Mouse (Mus musculus) embryonic facial prominence, embryonic 12.5 days (tissue): ENCODE data around the gene Haus6. TPM values are rescaled to one million over a fixed set of nuclear protein-coding genes. Genes with fewer than 3 reads are reported as not detected.
"Not testable (repeated sequence)": the region's sequence is repeated elsewhere in the genome, so short reads cannot be mapped to it uniquely, and the experiment has no call there.

ENCODE experiments used
- ATAC-seq: fragments of 200-750 bp; cut with Nextera tagmentation; 2 replicates; pipeline ENCODE4 v1.8.0; 2017; ENCODE audit not compliant: insufficient number of reproducible peaks, insufficient read depth, low FRiP score, low TSS enrichment
- H3K27ac ChIP-seq: fragments of 300-500 bp; sonication (generic); 2 replicates; pipeline ENCODE4 v1.5.1; 2016; ENCODE audit warnings: mild to moderate bottlenecking
- H3K27me3 ChIP-seq: fragments of 300-500 bp; sonication (generic); 2 replicates; pipeline ENCODE4 v1.6.1; 2016; ENCODE audit warnings: mild to moderate bottlenecking, moderate library complexity
- H3K36me3 ChIP-seq: fragments of 300-500 bp; sonication (generic); 2 replicates; pipeline ENCODE4 v1.6.1; 2016; ENCODE audit warnings: mild to moderate bottlenecking
- H3K4me1 ChIP-seq: fragments of 300-500 bp; sonication (generic); 2 replicates; pipeline ENCODE4 v1.6.1; 2016
- H3K4me2 ChIP-seq: fragments of 300-500 bp; sonication (generic); replicated peaks from 2 replicates; pipeline ENCODE4 v1.6.1; 2016; ENCODE audit warnings: mild to moderate bottlenecking, moderate library complexity
- H3K4me3 ChIP-seq: fragments of 300-500 bp; sonication (generic); 2 replicates; pipeline ENCODE4 v1.5.1; 2016; ENCODE audit warnings: mild to moderate bottlenecking
- H3K9ac ChIP-seq: fragments of 300-500 bp; sonication (generic); 2 replicates; pipeline ENCODE4 v1.6.1; 2016; ENCODE audit warnings: mild to moderate bottlenecking, moderate library complexity
- H3K9me3 ChIP-seq: fragments of 300-500 bp; sonication (generic); 2 replicates; pipeline ENCODE4 v1.6.1; 2016; ENCODE audit warnings: mild to moderate bottlenecking, moderate library complexity
- WGBS: fragments of 180-500 bp; shearing (Covaris S2); methylation state at CpG from one replicate; pipeline ENCODE4 v1.1.7; 2016; 5-methylcytosine and 5-hydroxymethylcytosine counted together
- polyA plus RNA-seq: library from polyadenylated mRNA; unstranded; fragments of >200 nt; fragmentation: Nextera tagmentation; extraction: Ambion mirVana; gene quantifications from 2 replicates; pipeline ENCODE4 v1.2.1, GENCODE M21; 2016

Haus6 gene
- polyA plus RNA-seq, 1 experiment from 2014 or later, result 21.9 TPM

DNA sequence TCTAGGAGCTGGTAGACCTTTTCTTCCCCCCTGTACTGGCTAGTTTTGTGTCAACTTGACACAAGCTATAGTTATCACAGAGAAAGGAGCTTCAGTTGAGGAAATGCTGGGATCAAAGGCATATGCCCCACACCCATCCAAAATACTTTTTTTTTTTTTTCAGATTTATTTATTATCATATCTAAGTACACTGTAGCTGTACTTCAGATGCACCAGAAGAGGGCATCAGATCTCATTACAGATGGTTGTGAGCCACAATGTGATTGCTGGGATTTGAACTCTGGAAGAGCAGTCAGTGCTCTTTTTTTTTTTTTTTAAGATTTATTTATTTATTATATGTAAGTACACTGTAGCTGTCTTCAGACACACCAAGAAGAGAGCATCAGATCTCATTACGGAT, 10.7 kb upstream of the Haus6 start:
- not testable (repeated sequence) for H3K4me1 ChIP-seq, H3K9ac ChIP-seq, H3K27ac ChIP-seq, H3K27me3 ChIP-seq, H3K4me2 ChIP-seq, ATAC-seq, H3K9me3 ChIP-seq, H3K4me3 ChIP-seq, H3K36me3 ChIP-seq
- 90% methylated on average over 1 of the region's 1 CpGs for WGBS

DNA sequence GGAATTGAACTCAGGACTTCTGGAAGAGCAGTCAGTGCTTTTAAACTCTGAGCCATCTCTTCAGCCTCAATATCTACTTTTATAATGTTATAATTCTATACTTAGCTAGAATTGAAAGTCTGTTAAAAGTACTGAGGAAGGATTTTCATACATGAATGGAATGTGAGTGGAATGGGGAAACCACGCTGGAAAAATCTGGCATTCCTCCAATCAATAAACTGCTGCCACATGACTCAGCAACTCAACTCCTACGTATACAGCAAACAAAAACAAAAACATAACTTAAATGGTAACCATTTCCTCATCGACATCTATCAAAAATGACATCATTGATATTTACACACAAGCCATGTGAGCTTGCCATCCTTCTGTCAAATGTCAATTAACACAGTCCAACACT, 10.3 kb upstream of the Haus6 start:
- Histone ChIP-seq H3K9me3 (no peaks in the 10 kb centered on the region), H3K4me3 (no peak overlapping the region), H3K27me3 (no peaks in the 10 kb centered on the region), H3K36me3 (no peaks in the 10 kb centered on the region), H3K27ac (no peak overlapping the region), H3K4me2 (no peak overlapping the region), H3K9ac (no peak overlapping the region), H3K4me1 (no peaks in the 10 kb centered on the region)
- WGBS, result 67% methylated on average over 3 of the region's 3 CpGs
- no peak for ATAC-seq

DNA sequence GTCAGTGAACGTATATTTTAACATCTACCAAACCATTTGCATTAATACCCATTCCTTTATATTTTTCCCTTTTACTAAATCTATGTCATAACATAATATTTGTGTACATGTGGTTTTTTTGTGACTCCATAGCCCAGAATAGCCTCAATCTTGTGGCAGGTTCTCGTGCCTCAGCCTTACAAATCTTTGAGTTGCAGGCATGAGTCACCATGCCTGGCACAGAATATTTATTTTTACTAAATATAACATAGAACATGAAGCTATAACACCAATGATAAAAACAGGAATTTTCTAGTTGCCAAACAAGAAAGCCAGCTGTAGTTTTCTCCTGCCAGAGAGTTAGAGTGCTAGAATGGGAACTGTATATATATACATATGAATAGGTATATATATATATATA, 8.7 kb upstream of the Haus6 start:
- ATAC-seq, result no peak
- Histone ChIP-seq H3K27me3 (no peaks in the 10 kb centered on the region), H3K4me1 (no peaks in the 10 kb centered on the region), H3K4me3 (no peak overlapping the region), H3K36me3 (no peaks in the 10 kb centered on the region), H3K4me2 (no peak overlapping the region), H3K9me3 (no peaks in the 10 kb centered on the region), H3K9ac (no peak overlapping the region), H3K27ac (no peak overlapping the region)
- WGBS, result 75% methylated on average over 2 of the region's 2 CpGs

DNA sequence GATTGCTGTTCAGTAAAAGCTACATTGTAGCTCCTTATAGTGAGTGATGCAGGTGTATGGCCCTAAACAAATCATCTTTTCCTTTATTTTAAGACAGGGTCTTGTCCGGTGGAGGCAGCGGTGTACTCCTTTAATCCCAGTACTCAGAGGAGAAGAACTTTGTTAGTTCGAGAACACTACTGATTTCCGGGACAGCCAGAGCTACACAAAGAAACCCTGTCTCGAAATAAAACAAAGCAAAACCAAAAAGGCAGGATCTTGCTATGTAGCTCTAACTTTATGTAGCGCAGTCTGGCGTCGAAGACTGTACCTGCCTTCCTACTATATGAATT, 400 bp upstream of the Haus6 start:
- 0 out of 2 replicates have a peak, but pooled peaks have one; percentile 19 for ATAC-seq
- Histone ChIP-seq H3K9me3 (no peaks in the 10 kb centered on the region), H3K9ac (no peak overlapping the region), H3K36me3 (no peaks in the 10 kb centered on the region; the same call in 1 of the 2 replicates), H3K4me3 (peak overlapping the region; percentile 88), H3K27me3 (no peaks in the 10 kb centered on the region), H3K27ac (0 out of 2 replicates have a peak overlapping the region, but pooled peaks have one; percentile 78), H3K4me1 (peaks cover 5% of the 10 kb centered on the region), H3K4me2 (peak overlapping the region; percentile 84)
- WGBS, result 37% methylated on average over 8 of the region's 8 CpGs

DNA sequence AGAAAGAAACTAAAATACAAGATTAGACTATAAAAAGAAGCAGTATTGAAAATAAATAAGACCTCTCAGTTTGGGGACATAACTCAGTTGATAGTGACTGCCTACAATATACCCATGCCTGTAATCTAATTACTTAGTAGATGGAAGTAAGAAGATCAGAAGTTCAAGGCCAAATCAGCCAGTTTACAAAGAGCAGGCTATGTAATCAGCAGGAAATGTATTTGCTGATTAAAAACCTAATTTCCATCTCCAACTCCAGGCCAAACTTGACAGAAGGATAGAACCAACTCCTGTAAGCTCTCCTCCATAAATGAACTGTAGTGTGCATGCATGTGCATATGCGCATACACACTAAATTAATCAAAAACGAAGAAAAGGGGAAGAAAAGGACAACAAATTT, 20.6 kb downstream of the Haus6 start:
- no peak for ATAC-seq
- no peak overlapping the region for H3K4me2 ChIP-seq
- no peak overlapping the region for H3K9ac ChIP-seq
- 85% methylated on average over 2 of the region's 2 CpGs for WGBS
- no peaks in the 10 kb centered on the region for H3K9me3 ChIP-seq
- H3K36me3 ChIP-seq, result peaks cover 38% of the 10 kb centered on the region
- H3K4me1 ChIP-seq, result no peaks in the 10 kb centered on the region
- H3K4me3 ChIP-seq, result no peak overlapping the region
- no peak overlapping the region for H3K27ac ChIP-seq
- H3K27me3 ChIP-seq, result no peaks in the 10 kb centered on the region

DNA sequence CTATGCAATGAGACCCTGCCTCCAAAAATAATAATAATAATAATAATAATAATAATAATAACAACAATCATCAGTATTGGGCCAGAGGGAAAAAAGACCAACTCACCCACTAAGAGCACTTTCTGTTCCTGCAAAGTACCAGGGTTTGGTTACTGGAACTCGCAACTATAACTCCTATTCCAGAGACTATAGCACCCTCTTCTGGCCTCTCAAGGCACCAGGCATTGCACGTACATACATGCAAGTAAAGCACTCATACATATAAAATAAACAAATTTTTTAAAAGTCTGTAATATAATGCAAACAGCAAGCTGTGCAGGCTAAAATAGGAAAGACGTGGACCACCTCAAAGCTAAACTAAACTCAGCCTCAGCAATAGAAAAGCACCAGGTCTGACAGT, 23.6 kb downstream of the Haus6 start:
- no peak overlapping the region for H3K4me2 ChIP-seq
- no peaks in the 10 kb centered on the region for H3K9me3 ChIP-seq
- H3K36me3 ChIP-seq, result peaks cover 57% of the 10 kb centered on the region
- no peak overlapping the region for H3K27ac ChIP-seq
- H3K9ac ChIP-seq, result no peak overlapping the region
- no peaks in the 10 kb centered on the region for H3K27me3 ChIP-seq
- H3K4me3 ChIP-seq, result no peak overlapping the region
- no peak for ATAC-seq
- 84% methylated on average over 3 of the region's 3 CpGs for WGBS
- no peaks in the 10 kb centered on the region for H3K4me1 ChIP-seq

DNA sequence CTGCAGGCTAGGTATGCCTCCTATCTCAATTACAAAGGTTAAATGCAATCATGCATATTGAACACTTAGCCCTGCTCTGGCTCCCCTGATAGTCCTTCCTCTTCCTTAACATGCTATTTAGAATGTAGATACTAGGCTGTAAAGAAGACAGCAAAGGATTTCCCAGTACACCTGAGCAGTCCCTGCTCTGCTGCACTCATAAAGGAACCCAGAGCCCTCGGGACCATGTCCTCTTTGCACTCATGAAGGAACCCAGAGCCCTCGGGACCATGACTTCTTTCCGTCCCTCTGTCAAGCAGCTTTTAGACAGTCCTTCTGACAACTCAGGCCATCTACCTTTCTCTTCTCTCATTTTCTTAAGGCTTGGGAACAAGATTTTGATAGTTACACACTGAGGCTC, 31.3 kb downstream of the Haus6 start:
- Histone ChIP-seq H3K4me1 (peaks cover 13% of the 10 kb centered on the region), H3K36me3 (peaks cover 36% of the 10 kb centered on the region), H3K27ac (no peak overlapping the region), H3K9ac (no peak overlapping the region), H3K4me3 (no peak overlapping the region), H3K27me3 (no peaks in the 10 kb centered on the region), H3K4me2 (no peak overlapping the region), H3K9me3 (no peaks in the 10 kb centered on the region)
- WGBS, result 83% methylated on average over 3 of the region's 3 CpGs
- no peak for ATAC-seq

DNA sequence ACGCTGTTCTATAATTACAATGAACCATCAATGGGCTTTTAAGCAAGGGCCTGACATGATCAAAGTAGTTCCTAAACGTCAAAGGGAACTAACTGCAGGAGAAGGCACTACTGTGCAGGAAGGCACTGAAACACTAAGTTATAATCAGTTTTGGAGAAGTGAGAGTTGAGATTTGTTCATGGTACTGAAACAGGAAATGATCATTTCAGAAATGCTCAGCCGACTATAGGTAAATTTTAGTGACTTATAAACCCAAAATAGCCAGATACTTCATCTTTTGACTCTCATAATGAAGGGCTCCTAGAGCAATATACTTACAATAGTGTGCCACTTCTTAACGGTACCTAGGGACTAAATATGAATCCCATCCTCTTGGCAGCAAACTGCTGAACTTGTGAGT, 31.8 kb downstream of the Haus6 start:
- no peak overlapping the region for H3K27ac ChIP-seq
- ATAC-seq, result no peak
- peaks cover 32% of the 10 kb centered on the region for H3K36me3 ChIP-seq
- H3K27me3 ChIP-seq, result no peaks in the 10 kb centered on the region
- H3K9me3 ChIP-seq, result no peaks in the 10 kb centered on the region
- H3K4me1 ChIP-seq, result peaks cover 13% of the 10 kb centered on the region
- WGBS, result 60% methylated on average over 4 of the region's 4 CpGs
- no peak overlapping the region for H3K4me3 ChIP-seq
- no peak overlapping the region for H3K4me2 ChIP-seq
- H3K9ac ChIP-seq, result no peak overlapping the region

DNA sequence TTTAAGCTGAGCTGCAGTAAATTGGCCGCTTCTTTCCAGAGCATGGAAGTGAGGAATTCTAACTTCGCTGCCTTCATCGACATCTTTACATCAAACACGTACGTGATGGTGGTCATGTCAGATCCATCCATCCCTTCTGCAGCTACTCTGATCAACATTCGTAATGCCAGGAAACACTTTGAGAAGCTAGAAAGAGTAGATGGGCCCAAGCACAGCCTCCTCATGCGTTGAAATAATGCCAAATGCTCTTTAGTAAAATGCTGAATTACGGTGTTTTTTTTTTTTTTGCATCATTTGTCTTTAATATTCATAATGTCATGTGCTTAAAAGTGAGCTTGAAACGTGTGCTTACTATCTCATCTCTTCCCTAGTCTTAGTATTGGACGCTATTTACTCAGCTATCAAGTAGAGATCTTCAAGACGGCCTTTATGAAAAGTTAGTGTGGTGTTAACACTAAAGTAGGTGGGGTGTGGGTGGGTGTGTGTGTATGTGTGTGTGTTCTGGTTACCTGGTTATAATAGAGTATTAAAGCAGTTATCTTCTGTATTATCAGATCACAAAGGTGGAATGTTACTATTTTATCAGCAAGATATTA, 35.1 kb downstream of the Haus6 start:
- Histone ChIP-seq H3K27ac (peak overlapping the region; percentile 98; the same call in 1 of the 2 replicates), H3K4me1 (peaks cover 13% of the 10 kb centered on the region), H3K36me3 (0 out of 2 replicates have a peak, but pooled peaks cover 5% of the 10 kb centered on the region), H3K4me3 (peak overlapping the region; percentile 84), H3K9ac (peak overlapping the region; percentile 94), H3K27me3 (no peaks in the 10 kb centered on the region), H3K9me3 (no peaks in the 10 kb centered on the region), H3K4me2 (peak overlapping the region; percentile 88)
- WGBS, result 13% methylated on average over 11 of the region's 11 CpGs
- no peak for ATAC-seq

DNA sequence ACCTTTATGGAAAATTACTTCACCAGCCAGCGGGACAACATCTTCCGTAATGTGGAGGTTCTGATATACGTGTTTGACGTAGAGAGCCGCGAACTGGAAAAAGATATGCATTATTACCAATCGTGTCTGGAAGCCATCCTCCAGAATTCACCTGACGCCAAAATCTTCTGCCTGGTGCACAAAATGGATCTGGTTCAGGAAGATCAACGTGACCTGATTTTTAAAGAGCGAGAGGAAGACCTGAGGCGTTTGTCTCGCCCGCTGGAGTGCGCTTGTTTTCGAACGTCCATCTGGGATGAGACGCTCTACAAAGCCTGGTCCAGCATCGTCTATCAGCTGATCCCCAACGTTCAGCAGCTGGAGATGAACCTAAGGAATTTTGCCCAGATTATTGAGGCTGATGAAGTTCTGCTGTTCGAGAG, 35.7 kb downstream of the Haus6 start:
- Histone ChIP-seq H3K9me3 (no peaks in the 10 kb centered on the region), H3K9ac (peak overlapping the region; percentile 94), H3K27me3 (no peaks in the 10 kb centered on the region), H3K4me1 (peaks cover 13% of the 10 kb centered on the region), H3K36me3 (0 out of 2 replicates have a peak, but pooled peaks cover 5% of the 10 kb centered on the region), H3K27ac (peak overlapping the region; percentile 98), H3K4me2 (peak overlapping the region; percentile 88), H3K4me3 (peak overlapping the region; percentile 84)
- no peak for ATAC-seq
- WGBS, result under 1% methylated on average over 20 of the region's 20 CpGs

DNA sequence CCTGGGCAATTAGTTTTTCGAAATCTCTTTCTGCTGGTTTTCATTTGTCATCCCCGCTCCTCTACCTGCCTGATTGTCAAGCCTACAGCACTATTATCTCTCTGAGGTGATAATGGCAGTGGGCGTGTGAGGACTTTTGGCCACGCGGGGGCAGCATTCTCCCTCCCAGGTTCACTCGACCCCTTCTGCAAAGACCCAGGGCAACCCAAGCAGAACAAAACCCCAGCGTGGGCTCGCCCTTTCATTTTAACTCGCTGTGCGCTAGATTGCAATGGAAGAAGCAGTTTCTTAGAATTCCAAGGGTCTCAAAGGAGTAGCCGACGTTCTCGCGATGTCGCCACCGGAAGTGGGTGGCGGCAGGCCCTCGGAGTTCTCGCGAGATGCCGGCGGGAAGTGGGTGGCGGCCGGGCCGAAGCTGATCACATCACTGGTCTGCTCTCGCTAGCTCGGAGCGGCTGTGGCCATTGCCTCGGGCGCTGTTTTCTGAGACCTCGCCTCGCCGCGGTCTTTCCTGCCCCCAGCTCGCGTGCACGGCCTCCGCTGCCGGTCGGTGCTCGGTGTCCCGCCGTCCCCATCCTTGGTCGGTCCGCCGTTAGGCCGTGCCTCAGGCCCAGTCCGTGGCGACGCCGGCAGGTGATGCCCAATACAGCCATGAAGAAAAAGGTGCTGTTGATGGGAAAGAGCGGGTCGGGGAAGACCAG, 36.4 kb downstream of the Haus6 start, which contains the start of gene Rraga:
Gene Rraga (plus strand): TSS at position 386 of the 701 bp plus-strand sequence.
- Histone ChIP-seq H3K4me1 (peaks cover 13% of the 10 kb centered on the region), H3K36me3 (0 out of 2 replicates have a peak, but pooled peaks cover 5% of the 10 kb centered on the region), H3K9me3 (no peaks in the 10 kb centered on the region), H3K27me3 (no peaks in the 10 kb centered on the region), H3K4me3 (peak within 1 kb of the TSS; percentile 84), H3K4me2 (peak within 1 kb of the TSS; percentile 88), H3K9ac (peak within 1 kb of the TSS; percentile 94), H3K27ac (peak within 1 kb of the TSS; percentile 98)
- under 1% methylated on average over 53 of the region's 53 CpGs for WGBS
- ATAC-seq, result peak; percentile 92

DNA sequence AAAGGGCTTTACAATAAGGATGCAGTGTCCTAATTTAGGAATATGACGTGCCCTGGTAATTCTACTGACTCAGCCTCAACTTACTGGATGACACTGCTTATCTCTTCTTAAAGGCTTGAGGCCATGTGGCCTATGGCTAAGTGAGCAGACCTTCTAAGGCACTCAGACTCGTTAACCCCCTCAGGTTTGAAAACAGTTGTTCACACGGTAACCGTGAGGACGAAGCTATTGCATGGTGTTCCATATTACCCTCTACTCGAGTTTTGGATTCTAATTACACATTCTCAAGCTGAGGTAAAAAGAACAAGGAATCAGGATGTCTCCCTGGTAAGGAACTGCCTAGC, 36.9 kb downstream of the Haus6 start:
- Histone ChIP-seq H3K4me2 (peak overlapping the region; percentile 88), H3K4me1 (peaks cover 13% of the 10 kb centered on the region), H3K4me3 (peak overlapping the region; percentile 84), H3K27me3 (no peaks in the 10 kb centered on the region), H3K27ac (peak overlapping the region; percentile 98), H3K9me3 (no peaks in the 10 kb centered on the region), H3K36me3 (0 out of 2 replicates have a peak, but pooled peaks cover 5% of the 10 kb centered on the region), H3K9ac (peak overlapping the region; percentile 94)
- 19% methylated on average over 6 of the region's 6 CpGs for WGBS
- ATAC-seq, result peak; percentile 50
